Mouse (Mus musculus): ENCODE results near the gene Pfas.

Gene Pfas

GRCm38 (mm10) chr11:69008182-69009121 is at the start of gene Pfas:
Gene Pfas, minus strand, starts transcription at chr11:69008460.
- in situ Hi-C loops (cut with MboI, MseI), result no loop called here

DNA sequence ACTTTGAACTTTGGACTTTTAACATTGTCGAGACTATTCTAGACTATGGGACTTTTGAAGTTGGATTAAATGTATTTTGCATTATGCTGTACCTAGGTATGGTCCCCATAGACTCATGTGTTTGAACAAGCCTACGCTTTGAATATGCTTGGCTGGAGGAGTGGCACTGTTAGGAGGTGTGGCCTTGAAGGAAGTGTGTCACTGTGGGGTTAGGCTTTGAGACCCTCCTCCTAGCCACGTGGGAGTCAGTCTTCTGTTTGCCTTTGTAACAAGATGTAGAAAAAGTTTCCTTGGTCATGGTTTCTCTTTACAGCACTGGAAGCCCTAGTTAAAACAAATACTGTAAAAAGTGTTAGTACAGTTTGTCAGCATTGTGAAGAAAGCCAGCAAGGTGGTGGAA is 45.6 kb upstream of the Pfas start:
- in situ Hi-C loops (cut with MboI, MseI), result no loop called here

- in situ Hi-C loops (cut with MboI, MseI), result no loop called here
Observed at GRCm38 (mm10) chr11:69052824-69053421, 44.7 kb upstream of the Pfas start.

DNA sequence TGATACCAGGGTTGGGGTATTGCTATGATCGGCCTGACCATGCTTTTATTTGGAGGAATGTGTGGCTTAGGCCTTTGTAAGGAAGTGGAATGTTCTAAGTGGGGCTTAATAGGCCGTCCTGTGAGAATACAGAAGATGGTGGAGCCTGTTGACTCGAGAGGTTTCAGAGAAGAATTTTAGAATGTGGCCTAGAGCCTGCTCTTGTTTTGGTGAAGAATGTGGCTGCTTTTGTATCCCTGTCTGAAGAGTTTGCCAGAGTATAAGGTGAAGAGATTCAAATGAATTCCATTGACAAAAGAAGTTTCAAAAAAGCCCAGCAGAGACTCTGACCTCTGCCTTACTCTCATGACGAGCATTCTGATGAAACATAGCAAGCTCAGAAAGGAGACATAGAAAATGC is 43.5 kb upstream of the Pfas start:
- in situ Hi-C loops (cut with MboI, MseI), result no loop called here

GRCm38 (mm10) chr11:69050748-69051147 is 42.5 kb upstream of the Pfas start:
- in situ Hi-C loops (cut with MboI, MseI), result no loop called here

DNA sequence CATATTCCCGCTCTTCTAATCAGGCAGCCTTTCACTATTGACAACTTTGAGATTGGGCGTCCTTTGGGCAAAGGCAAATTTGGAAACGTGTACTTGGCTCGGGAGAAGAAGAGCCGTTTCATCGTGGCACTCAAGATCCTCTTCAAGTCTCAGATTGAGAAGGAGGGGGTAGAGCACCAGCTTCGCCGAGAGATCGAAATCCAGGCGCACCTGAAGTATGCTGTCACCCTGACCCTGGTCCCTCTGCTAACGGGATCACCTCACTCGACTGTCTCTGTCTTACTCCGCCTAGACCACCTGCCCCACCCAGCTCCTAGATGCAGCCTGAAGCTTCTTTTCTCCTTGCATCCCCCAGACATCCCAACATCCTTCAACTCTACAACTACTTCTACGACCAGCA is 39.9 kb upstream of the Pfas start:
- in situ Hi-C loops (cut with MboI, MseI), result no loop called here

- in situ Hi-C loops (cut with MboI, MseI), result no loop called here
Observed at GRCm38 (mm10) chr11:69047592-69047991, 39.3 kb upstream of the Pfas start.

- in situ Hi-C loops (cut with MboI, MseI), result no loop called here
Observed at GRCm38 (mm10) chr11:69046395-69046774, 38.1 kb upstream of the Pfas start.

GRCm38 (mm10) chr11:69045531-69046394 is 37.5 kb upstream of the Pfas start, which contains the start of gene Aurkb:
Gene Aurkb, plus strand, starts transcription at chr11:69045647.
- in situ Hi-C loops (cut with MboI, MseI), result no loop called here

DNA sequence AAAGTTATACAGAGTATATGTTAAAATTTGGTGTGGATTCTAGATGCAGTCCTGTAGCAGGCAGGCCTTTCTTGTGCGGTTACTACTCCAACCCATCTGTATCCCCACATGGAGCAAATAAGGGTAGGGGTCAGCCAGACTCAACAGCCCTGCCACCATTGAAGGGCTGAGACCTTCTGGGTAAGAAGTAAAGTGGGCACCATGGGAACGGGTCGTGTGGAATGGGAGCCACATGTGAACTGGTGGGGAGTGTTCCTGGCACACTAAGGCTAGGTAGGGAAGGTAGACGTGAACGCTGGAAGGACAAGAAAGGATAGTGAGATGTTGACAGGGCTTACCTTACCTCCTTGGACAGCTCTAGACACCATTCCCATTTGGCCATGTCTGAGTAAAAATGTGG is 29.9 kb upstream of the Pfas start:
- in situ Hi-C loops (cut with MboI, MseI), result no loop called here

GRCm38 (mm10) chr11:69037231-69038061 is 29.2 kb upstream of the Pfas start:
- in situ Hi-C loops (cut with MboI, MseI), result no loop called here

DNA sequence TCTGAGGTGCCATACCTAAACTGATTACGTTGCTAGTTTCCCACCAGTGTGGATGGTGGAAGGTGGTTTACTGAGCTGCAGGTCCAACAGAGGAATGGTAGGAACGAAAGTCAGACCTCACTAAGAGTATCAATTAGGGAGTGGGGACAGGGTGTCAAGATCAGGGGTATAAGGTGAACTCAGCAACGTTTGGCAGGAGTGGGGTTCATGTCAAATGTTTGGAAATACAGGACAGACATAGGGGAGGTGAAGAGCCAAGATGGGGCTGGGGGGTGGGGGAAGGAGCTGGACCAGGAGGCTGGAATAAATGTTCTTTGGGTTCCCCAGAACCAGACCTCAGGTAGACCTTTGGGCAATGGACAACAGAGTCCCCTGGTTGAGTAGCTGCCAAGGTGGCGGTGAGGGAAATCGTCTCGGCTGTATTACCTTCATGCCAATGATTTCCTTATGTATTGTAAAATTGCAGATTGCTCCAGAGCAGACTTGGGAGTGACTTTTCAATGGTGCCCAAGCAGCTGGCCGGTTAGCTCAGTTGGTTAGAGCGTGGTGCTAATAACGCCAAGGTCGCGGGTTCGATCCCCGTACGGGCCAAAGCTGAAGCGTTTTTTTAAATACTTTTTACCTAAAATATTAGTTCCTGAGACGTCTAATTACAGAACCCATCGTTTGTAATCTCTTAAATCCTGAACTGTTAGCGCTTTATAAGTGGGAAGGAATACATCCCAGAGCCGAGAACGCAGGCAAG is 28.4 kb upstream of the Pfas start:
- in situ Hi-C loops (cut with MboI, MseI), result no loop called here

DNA sequence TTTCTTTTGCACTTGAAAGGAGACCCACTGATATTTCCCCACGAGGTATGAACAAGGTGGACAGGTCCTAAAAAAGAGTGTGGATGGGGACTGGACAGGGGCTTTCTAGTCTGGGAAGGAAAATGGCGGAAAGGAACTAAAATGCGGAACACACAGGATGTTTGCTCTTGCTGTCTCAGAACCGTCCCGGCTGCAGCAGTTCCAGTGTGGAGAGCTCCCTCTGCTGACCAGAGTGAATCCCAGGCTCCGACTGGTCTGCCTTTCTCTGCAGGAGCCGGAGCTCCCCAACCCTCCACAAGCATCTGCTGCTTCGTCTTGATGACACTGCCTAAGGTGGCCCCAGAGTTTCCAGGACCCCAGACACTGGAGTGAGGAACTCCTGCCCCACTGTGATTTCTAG is 27.6 kb upstream of the Pfas start:
- in situ Hi-C loops (cut with MboI, MseI), result no loop called here

GRCm38 (mm10) chr11:69035411-69035810 is 27.2 kb upstream of the Pfas start:
- in situ Hi-C loops (cut with MboI, MseI), result no loop called here

- in situ Hi-C loops (cut with MboI, MseI), result no loop called here
Observed at GRCm38 (mm10) chr11:69034585-69034984, 26.3 kb upstream of the Pfas start.

GRCm38 (mm10) chr11:69033552-69033951 is 25.3 kb upstream of the Pfas start:
- in situ Hi-C loops (cut with MboI, MseI), result no loop called here

DNA sequence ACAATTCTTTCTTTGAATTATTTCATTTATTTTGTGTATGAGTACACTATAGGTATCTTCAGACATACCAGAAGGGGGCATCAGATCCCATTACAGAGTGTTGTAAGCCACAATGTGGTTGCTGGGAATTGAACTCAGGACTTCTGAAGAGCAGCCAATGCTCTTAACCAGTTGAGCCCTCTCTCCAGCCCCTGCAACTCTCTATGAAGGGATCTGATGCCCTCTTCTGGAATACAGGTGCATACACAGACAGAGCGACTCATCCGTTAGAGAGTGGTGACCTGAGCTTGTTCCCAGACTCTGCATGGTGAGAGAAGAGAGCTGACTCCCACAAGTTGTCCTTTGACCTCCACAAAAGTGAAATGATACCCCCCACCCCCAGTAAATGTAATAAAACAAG is 20.5 kb upstream of the Pfas start:
- in situ Hi-C loops (cut with MboI, MseI), result no loop called here

DNA sequence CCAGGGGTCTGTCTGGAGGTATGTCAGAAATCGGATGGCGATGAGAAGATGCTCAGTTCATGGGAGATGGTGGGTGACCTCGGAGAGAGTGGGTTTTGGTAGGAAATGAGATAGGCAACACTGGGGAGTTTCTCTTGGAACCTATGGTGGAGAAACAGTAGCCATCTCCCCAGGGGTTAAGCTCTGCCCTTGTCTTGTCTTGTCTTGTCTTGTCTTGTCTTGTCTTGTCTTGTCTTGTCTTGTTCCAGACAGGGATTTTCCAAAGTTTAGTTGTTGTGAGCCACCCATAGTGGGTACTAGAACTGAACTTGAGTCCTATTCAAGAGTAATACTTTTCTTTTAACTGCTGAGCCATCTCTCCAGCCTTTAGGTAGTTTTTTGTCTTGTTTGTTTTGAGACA is 18.3 kb upstream of the Pfas start:
- in situ Hi-C loops (cut with MboI, MseI), result no loop called here

GRCm38 (mm10) chr11:69020691-69021090 is 12.4 kb upstream of the Pfas start:
- in situ Hi-C loops (cut with MboI, MseI), result no loop called here

DNA sequence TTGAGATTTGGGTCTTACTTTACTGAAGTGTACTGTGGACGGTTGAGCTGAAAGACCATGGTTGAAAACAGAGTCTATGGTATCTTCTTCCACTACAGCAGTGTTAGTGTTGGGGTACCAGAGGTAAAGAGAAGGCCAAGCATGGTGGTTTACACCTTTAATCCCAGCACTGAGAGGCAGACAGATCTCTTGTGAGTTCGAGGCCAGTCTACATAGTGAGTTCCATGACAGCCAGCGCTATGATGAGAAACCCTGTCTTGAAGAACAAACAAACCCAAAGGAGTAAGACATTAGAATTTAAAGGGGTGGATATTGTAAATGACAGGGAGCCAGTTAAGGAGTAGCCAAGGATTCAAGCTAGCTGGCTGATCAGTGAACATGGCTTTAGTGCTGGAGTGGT is 8.5 kb upstream of the Pfas start:
- in situ Hi-C loops (cut with MboI, MseI), result no loop called here
